Mouse (Mus musculus): ENCODE results near the gene Frzb. TPM values are rescaled to one million over a fixed set of nuclear protein-coding genes. Genes with fewer than 3 reads are reported as not detected.

The Frzb gene
- polyA plus RNA-seq, 2 experiments: 0.37 to 0.39 TPM

- ATAC-seq (ENCODE audit: insufficient read depth) (no peak), DNase-seq (ENCODE audit: low read depth in 3 of 3, low spot score in 3 of 3) (no peak)
- TF ChIP-seq EP300 (IDR thresholded peaks at IDR 0.05; ENCODE audit: low read depth): no peak
- no peak for TF ChIP-seq CTCF (IDR thresholded peaks at IDR 0.05; ENCODE audit: low read depth)
- no peaks in the 10 kb centered on the region for H3K9me3 ChIP-seq (ENCODE audit: control insufficient read depth, low read length)
- no peaks in the 10 kb centered on the region for H3K27me3 ChIP-seq (ENCODE audit: control insufficient read depth, insufficient read depth, low read length)
- no peaks in the 10 kb centered on the region for H3K36me3 ChIP-seq (replicated peaks; ENCODE audit: control insufficient read depth, insufficient read depth, low read depth)
- no peak overlapping the region for H3K4me2 ChIP-seq (ENCODE audit: low read depth)
- H3K4me3 ChIP-seq (ENCODE audit: insufficient read depth in 1 of 2, low read depth in 2 of 2, low read length in 2 of 2): no peak overlapping the region
- no peak overlapping the region for H3K27ac ChIP-seq
- no peak overlapping the region for H3K9ac ChIP-seq (replicated peaks)
- no peaks in the 10 kb centered on the region for H3K4me1 ChIP-seq (replicated peaks; ENCODE audit: control insufficient read depth in 2 of 2, insufficient read depth in 2 of 2, low read length in 1 of 2)
Measured at GRCm38 (mm10) chr2:80374892-80375291, 72.5 kb downstream of the Frzb start.

DNA sequence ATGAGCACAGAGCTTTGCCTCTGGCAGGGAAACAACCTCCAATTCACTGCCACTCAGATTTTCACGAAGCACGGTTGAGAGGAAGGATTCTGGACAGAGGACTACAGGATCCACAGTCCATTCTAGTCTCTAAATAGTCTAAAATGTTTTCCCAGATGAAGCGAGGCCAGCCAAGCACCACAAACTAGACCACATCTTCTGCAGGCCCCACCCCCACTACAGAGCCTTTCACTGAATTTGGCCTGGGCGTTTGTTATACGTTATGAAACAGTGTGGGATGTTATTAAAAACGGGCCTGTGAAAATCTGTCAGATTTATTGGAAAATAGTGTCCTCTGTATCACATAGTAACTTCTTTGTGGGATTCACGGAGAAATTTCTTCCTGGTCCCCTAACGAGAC, 76.0 kb downstream of the Frzb start:
- Histone ChIP-seq H3K36me3 (replicated peaks; ENCODE audit: control insufficient read depth, insufficient read depth, low read depth) (no peaks in the 10 kb centered on the region), H3K9me3 (ENCODE audit: control insufficient read depth, low read length) (no peaks in the 10 kb centered on the region), H3K4me1 (replicated peaks; ENCODE audit: control insufficient read depth in 2 of 2, insufficient read depth in 2 of 2, low read length in 1 of 2) (no peaks in the 10 kb centered on the region), H3K27ac (no peak overlapping the region), H3K4me3 (ENCODE audit: insufficient read depth in 1 of 2, low read depth in 2 of 2, low read length in 2 of 2) (no peak overlapping the region), H3K27me3 (ENCODE audit: control insufficient read depth, insufficient read depth, low read length) (no peaks in the 10 kb centered on the region), H3K4me2 (ENCODE audit: low read depth) (no peak overlapping the region), H3K9ac (replicated peaks) (no peak overlapping the region)
- DNase-seq (ENCODE audit: low read depth in 3 of 3, low spot score in 3 of 3) (no peak), ATAC-seq (ENCODE audit: insufficient read depth) (no peak)
- 73% methylated on average over 8 of the region's 8 CpGs for WGBS (ENCODE audit: insufficient replicate concordance)
- no peak for TF ChIP-seq EP300 (IDR thresholded peaks at IDR 0.05; ENCODE audit: low read depth)

Other genes with a start within 250 kb of the Frzb start
- not detected in 2 replicates for gene Prdx6b, start 155.2 kb downstream of the Frzb start, polyA plus RNA-seq (2012; rRNA removed)
- not detected in 2 replicates for gene Prdx6b, start 155.2 kb downstream of the Frzb start, polyA plus RNA-seq (2014; fragmentation: Nextera tagmentation; extraction: Ambion mirVana)
- gene Dnajc10, start 132.2 kb downstream of the Frzb start, polyA plus RNA-seq (2012; rRNA removed): 6.2 and 9.0 TPM in 2 replicates
- 18.0 and 19.5 TPM in 2 replicates for gene Dnajc10, start 132.2 kb downstream of the Frzb start, polyA plus RNA-seq (2014; fragmentation: Nextera tagmentation; extraction: Ambion mirVana)
- 7.6 and 11.4 TPM in 2 replicates for gene Nckap1, start 133.8 kb upstream of the Frzb start, polyA plus RNA-seq (2012; rRNA removed)
- 9.9 and 10.3 TPM in 2 replicates for gene Nckap1, start 133.8 kb upstream of the Frzb start, polyA plus RNA-seq (2014; fragmentation: Nextera tagmentation; extraction: Ambion mirVana)
- 2.2 and 3.5 TPM in 2 replicates for gene Dusp19, start 169.4 kb upstream of the Frzb start, polyA plus RNA-seq (2012; rRNA removed)
- gene Dusp19, start 169.4 kb upstream of the Frzb start, polyA plus RNA-seq (2014; fragmentation: Nextera tagmentation; extraction: Ambion mirVana): 6.1 and 6.3 TPM in 2 replicates
- gene Nup35, start 169.6 kb upstream of the Frzb start, polyA plus RNA-seq (2012; rRNA removed): 17.9 and 25.3 TPM in 2 replicates
- gene Nup35, start 169.6 kb upstream of the Frzb start, polyA plus RNA-seq (2014; fragmentation: Nextera tagmentation; extraction: Ambion mirVana): 31.9 TPM in 2 replicates

Measured in liver, embryonic 14.5 days (tissue).